Mouse (Mus musculus) gastrocnemius, adult 8-10 months (tissue): ENCODE results near the gene Steap1. TPM values are rescaled to one million over a fixed set of nuclear protein-coding genes. Genes with fewer than 3 reads are reported as not detected.

ENCODE experiments used
- DNase-seq, 2 experiments: peaks; one replicate each; pipeline ENCODE4 v3.0.0; 2022; ENCODE audit warnings: low spot score in 2 of 2
- total RNA-seq, 4 experiments: library from RNA; stranded (reverse); gene quantifications; 2 replicates each; pipeline ENCODE4 v1.2.4; 2022

Steap1 gene
- total RNA-seq: not detected

GRCm38 (mm10) chr5:5748866-5749682 is at the start of gene Steap1:
TSS of gene Steap1 (minus strand) at chr5:5749326.
- peak; percentile 74 for DNase-seq

GRCm38 (mm10) chr5:5787106-5787505 is 38.0 kb upstream of the Steap1 start:
- no peak for DNase-seq

DNA sequence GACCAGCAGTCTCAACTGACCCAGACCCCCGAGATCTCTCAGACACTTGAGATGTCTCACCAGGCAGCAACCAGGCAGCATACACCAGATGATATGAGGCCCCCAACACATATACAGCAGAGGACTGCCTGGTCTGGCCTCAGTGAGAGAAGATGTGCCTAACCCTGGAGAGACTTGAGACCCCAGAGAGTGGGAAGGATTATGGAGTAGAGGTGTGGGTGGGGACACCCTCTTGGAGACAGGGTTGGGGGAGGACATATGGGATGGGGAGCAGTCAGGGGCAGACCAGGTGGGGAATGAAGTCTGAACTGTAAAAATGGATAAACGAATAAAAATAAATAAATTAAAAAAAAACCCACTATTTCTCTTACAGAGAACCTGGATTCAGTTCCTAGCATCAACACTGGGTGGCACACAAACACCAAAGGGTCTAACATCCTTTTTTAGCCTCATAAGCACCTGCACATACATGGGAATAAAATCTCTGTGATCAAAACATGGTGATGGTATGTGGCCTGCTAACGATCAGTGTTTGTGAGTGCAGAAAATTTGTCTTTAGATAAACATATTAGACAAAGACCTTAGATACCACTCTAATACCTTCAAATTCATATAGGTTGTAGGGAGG is 7.4 kb upstream of the Steap1 start:
- DNase-seq: no peak

- DNase-seq: peak in 1 of 2 experiments; percentile 4
Measured at GRCm38 (mm10) chr5:5755039-5755438, 5.9 kb upstream of the Steap1 start.

DNA sequence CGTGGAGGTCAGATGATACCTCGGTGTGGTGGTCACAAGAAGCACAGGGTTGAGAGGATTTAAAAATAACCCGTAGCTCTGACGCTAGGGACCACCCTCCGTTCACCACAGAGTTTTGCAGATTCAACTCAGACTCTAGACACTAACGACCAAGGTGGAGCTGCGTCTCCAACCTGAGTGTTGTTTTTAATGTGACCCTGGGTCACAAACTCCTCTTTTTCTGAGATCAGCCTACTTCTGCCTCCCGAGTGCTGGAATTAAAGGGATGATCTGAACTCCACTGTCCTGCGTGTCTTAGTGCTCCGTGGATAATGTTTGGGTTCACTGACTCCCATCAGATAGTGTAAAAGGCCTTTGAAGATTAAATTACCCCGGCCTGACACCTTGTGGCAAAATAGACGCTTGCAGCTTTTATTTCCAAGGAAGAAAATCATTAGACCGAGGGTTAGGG is 671 bp upstream of the Steap1 start:
- DNase-seq: no peak

- no peak for DNase-seq
Measured at GRCm38 (mm10) chr5:5734445-5734844, 14.7 kb downstream of the Steap1 start.

DNA sequence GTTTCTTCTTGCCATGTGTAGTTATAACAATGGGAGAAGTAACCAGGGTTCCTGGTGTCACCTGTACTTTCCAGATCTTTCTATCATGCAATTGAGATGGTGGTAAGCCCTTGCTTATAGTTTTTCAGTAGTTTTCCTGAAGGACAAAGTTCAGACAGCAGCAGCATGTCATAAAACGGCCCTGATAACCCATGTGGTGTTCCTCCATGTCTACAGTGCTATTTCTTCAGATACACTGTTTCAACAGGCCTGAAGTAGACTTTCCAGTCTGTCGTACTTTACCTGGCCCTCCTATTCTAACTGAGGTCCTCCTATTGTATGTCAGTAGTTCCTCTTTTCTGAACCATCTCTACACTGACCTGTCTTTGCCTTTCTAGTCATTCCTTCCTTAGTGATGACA is 16.3 kb downstream of the Steap1 start:
- no peak for DNase-seq

- DNase-seq: no peak
Measured at GRCm38 (mm10) chr5:5732208-5732607, 16.9 kb downstream of the Steap1 start.

DNA sequence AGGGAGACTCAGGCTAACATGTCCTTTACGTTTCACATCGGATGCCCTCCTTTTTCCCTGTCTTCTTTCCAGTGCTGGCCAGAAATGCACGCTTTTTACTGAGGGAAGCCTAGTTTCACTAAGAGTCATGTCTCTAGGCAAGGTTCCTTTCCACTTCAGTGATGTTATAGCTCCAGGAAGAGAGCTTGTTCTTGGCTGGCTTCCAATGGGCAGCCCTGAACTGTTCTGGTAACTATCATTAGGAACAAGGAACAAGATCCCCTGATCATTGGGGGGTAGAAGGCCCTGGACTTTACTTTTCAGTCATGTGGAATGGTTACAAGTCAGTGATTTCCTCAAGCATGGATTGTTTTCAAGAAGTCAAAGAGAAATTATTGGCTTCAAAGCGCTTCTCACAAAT is 19.2 kb downstream of the Steap1 start:
- no peak for DNase-seq

- DNase-seq: no peak
Measured at GRCm38 (mm10) chr5:5722217-5722616, 26.9 kb downstream of the Steap1 start.

- DNase-seq: no peak
Measured at GRCm38 (mm10) chr5:5711032-5711431, 38.1 kb downstream of the Steap1 start.

DNA sequence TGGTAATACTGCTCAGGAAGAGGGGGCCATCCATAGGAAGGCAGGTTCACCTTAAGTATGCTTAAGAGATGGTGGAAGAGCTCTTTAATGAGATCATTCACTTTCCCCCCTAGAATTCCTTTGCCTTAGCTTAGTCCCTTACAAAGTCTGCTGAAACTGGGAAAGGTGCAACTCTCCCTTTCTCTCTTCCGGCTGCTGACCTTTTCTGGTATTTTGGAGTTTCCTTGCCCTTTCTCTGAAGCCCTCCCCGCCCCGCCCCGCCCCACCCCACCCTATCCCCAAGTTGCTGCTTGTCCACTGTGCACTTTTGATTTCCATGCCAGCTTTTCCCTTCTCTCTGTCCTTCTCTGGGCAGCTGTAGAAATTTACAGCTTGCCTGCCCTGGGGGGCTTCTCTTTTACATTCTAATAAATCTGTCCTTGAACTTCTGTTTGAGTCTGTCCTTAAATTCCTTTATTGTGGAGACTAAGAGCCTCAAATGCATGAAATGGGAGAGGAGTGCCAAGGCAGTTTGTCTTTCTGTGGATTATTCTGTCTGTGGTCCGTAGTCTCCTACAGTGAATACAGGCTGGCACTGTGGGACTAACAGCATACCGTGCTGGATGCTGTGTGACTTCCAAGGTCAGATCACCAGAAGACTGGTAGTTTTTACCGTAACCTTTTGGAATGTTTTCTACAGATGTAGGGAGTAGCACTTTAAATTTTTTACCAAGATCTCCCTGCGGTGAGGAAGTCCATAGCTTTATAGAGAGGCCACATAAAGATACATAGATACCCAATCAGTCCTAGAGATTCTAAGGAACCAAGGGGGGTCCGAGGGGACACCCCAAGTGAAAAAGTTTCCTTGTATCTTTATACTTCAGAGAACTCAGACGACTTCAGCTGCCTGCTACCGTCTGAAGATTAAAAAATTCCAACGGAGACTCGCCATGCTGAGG is 41.5 kb downstream of the Steap1 start:
- DNase-seq: no peak

GRCm38 (mm10) chr5:5705019-5705418 is 44.1 kb downstream of the Steap1 start:
- no peak for DNase-seq

DNA sequence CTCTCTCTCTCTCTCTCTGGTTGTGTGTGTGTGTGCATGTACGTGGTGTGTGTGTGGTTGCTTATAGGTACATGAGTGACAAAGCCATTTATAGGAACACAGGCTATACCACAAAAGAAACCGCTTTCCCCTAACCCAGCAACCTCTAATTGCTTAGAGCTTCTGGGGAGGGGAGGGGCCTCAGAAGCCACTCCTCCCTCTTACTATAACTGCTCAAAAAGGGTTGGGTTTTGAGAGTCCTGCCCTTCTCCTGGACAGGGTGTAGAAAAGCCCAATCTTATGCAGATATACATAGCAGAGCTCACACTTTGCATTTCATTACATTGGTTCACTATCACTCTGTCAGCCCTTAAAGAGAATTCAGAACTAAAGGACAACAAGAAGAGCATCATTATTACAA is 48.7 kb downstream of the Steap1 start:
- DNase-seq: no peak

GRCm38 (mm10) chr5:5698830-5699229 is 50.3 kb downstream of the Steap1 start:
- no peak for DNase-seq

DNA sequence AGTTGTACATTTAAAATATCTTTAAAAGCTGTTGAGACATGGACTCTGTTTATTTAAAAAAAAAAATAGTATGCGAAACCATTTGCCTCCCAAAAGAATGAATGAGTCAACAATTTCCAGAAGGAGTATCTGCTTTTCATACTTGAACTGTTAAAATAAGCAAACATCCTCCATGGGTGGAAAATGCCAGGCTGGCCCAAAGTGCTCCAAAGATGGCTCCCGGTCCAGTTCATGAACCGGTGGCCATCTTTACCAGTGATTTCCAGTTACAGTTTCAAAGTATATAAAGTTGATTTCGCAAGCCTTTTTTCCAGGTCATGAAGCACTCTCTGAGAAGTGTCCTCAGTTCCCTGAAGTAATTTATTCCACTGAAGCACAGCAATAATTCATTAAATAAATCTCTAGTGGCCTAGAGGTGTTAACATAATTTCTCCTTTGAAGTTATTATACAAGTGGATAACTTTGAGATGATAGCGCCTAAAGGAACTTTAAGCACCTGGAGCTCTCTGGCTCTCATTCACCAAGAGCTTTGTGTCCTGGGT is 53.7 kb downstream of the Steap1 start:
- DNase-seq: no peak

GRCm38 (mm10) chr5:5693956-5694653 is 55.0 kb downstream of the Steap1 start, which contains the start of gene Steap2:
TSS of gene Steap2 (minus strand) at chr5:5694578.
- DNase-seq: peak; percentile 7 to 14

GRCm38 (mm10) chr5:5693541-5693955 is 55.6 kb downstream of the Steap1 start:
- DNase-seq: no peak

DNA sequence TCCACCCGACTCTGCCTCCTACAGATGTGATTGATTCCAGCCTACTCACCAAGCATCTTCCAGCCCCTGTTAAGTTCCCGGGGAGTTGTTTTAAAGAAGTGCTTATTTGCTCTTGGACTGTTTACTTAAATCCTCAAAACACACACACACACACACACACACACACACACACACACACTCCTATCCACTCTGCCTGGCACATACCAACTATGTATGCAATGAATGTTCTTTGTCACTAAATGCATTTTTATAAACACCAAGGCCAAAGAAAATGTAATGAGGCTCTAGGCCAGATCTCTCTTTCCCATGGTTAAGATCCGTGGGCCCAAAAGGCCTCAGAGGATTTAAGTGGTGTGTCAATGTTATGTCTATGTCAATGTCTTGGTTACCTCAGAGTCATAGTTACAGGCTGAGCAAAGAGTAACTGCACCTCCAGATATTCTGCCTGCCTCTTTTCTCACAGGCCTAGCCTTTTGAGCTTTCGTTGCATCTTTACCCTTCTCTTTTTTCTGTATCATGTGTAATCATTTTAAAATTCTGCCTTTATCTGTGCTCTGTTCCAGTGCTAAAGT is 56.9 kb downstream of the Steap1 start:
- DNase-seq: no peak

GRCm38 (mm10) chr5:5688945-5689540 is 60.1 kb downstream of the Steap1 start:
- no peak for DNase-seq
